Mouse (Mus musculus) cortical plate, adult 2 months (tissue): Measurements from ENCODE around the gene Fut8.
"Not testable (repeated sequence)": the region's sequence is repeated elsewhere in the genome, so short reads cannot be mapped to it uniquely, and the experiment has no call there.

Experiments used
- CTCF ChIP-seq: fragments of 200-500 bp; IDR thresholded peaks from 2 replicates; pipeline ENCODE4 v1.5.1; 2011; ENCODE audit warnings: mild to moderate bottlenecking, control low read depth, low read length; ENCODE audit not compliant: insufficient read depth; ENCODE audit errors: extremely low read depth
- POLR2A ChIP-seq: fragments of 200-500 bp; IDR thresholded peaks from 2 replicates; pipeline ENCODE4 v1.6.1; 2011; ENCODE audit warnings: mild to moderate bottlenecking, low read length, control low read depth; ENCODE audit not compliant: insufficient read depth; ENCODE audit errors: extremely low read depth

GRCm38 (mm10) chr12:77524014-77524413, 286.1 kb downstream of the Fut8 start:
- not testable (repeated sequence) for TF ChIP-seq CTCF, POLR2A
